Mouse (Mus musculus) hindbrain, postnatal 0 days (tissue): ENCODE results near the gene Cela3b. TPM values are rescaled to one million over a fixed set of nuclear protein-coding genes. Genes with fewer than 3 reads are reported as not detected.

Experiments used
- ATAC-seq: fragments of 200-750 bp; cut with Nextera tagmentation; 2 replicates; pipeline ENCODE4 v1.8.0; 2017; ENCODE audit warnings: mild to moderate bottlenecking, moderate TSS enrichment, moderate library complexity
- DNase-seq: peaks from one replicate; pipeline ENCODE4 v3.0.0-alpha.2; 2015; ENCODE audit warnings: low spot score
- H3K27ac ChIP-seq: fragments of 300-500 bp; sonication (generic); 2 replicates; pipeline ENCODE4 v1.5.1; 2014; ENCODE audit warnings: mild to moderate bottlenecking
- H3K27me3 ChIP-seq: fragments of 300-500 bp; sonication (generic); 2 replicates; pipeline ENCODE4 v1.6.1; 2014; ENCODE audit warnings: low read length, mixed read lengths; ENCODE audit not compliant: insufficient read depth
- H3K36me3 ChIP-seq: fragments of 300-500 bp; sonication (generic); 2 replicates; pipeline ENCODE4 v1.6.1; 2014; ENCODE audit warnings: low read length, mixed read lengths; ENCODE audit not compliant: insufficient read depth
- H3K4me1 ChIP-seq: fragments of 300-500 bp; sonication (generic); 2 replicates; pipeline ENCODE4 v1.6.1; 2014; ENCODE audit warnings: antibody characterized with exemption, low read length, mixed read lengths; ENCODE audit not compliant: insufficient read depth
- H3K4me2 ChIP-seq: fragments of 300-500 bp; sonication (generic); 2 replicates; pipeline ENCODE4 v1.6.1; 2014; ENCODE audit warnings: low read depth, mild to moderate bottlenecking, low read length, moderate library complexity, mixed read lengths
- H3K4me3 ChIP-seq: fragments of 300-500 bp; sonication (generic); 2 replicates; pipeline ENCODE4 v1.5.1; 2014; ENCODE audit warnings: low read length
- H3K9ac ChIP-seq: fragments of 300-500 bp; sonication (generic); replicated peaks from 2 replicates; pipeline ENCODE4 v1.6.1; 2014; ENCODE audit warnings: mild to moderate bottlenecking, low read length, moderate library complexity, mixed read lengths
- H3K9me3 ChIP-seq: fragments of 300-500 bp; sonication (generic); 2 replicates; pipeline ENCODE4 v1.6.1; 2016; ENCODE audit warnings: low read length, mixed read lengths
- CTCF ChIP-seq: IDR thresholded peaks from 2 replicates; pipeline ENCODE4 v1.5.1; 2016; ENCODE audit warnings: antibody characterized with exemption, control low read depth, low read depth
- WGBS: fragments of 180-500 bp; shearing (Covaris S2); extraction: QIAGEN DNeasy Blood & Tissue Kit; methylation state at CpG from one replicate; pipeline ENCODE4 v1.1.7; 2014; 5-methylcytosine and 5-hydroxymethylcytosine counted together
- polyA plus RNA-seq: library from polyadenylated mRNA; unstranded; fragments of >200 nt; fragmentation: Nextera tagmentation; extraction: Ambion mirVana; gene quantifications from 2 replicates; pipeline ENCODE4 v1.2.1, GENCODE M21; 2015
- total RNA-seq: library from RNA; depleted of rRNA; stranded (reverse); fragments of >200 nt; gene quantifications from 2 replicates; pipeline ENCODE4 v1.2.3, GENCODE M21; 2014

Cela3b gene
- total and polyA plus RNA-seq, 2 experiments from 2014 or later: not detected

- no peak overlapping the region for H3K4me3 ChIP-seq
- H3K27me3 ChIP-seq: no peaks in the 10 kb centered on the region
- H3K9ac ChIP-seq: no peak overlapping the region
- H3K9me3 ChIP-seq: no peaks in the 10 kb centered on the region
- no peak overlapping the region for H3K27ac ChIP-seq
- WGBS: 71% methylated on average over 9 of the region's 9 CpGs
- no peak for DNase-seq
- H3K4me2 ChIP-seq: no peak overlapping the region
- no peak for ATAC-seq
- H3K4me1 ChIP-seq: no peaks in the 10 kb centered on the region; the same call in 1 of the 2 replicates
- TF ChIP-seq CTCF: no peak
- no peaks in the 10 kb centered on the region for H3K36me3 ChIP-seq
Measured at GRCm38 (mm10) chr4:137393378-137394135, 36.8 kb downstream of the Cela3b start.

GRCm38 (mm10) chr4:137392874-137393273 is 37.5 kb downstream of the Cela3b start:
- WGBS: 86% methylated on average over 9 of the region's 9 CpGs
- no peak for TF ChIP-seq CTCF
- Histone ChIP-seq H3K9ac (no peak overlapping the region), H3K27me3 (no peaks in the 10 kb centered on the region), H3K4me3 (no peak overlapping the region), H3K9me3 (no peaks in the 10 kb centered on the region), H3K36me3 (no peaks in the 10 kb centered on the region), H3K4me2 (no peak overlapping the region), H3K27ac (no peak overlapping the region), H3K4me1 (no peaks in the 10 kb centered on the region; the same call in 1 of the 2 replicates)
- DNase-seq (no peak), ATAC-seq (no peak)

- WGBS: 88% methylated on average over 3 of the region's 3 CpGs
- no peak overlapping the region for H3K9ac ChIP-seq
- no peaks in the 10 kb centered on the region for H3K27me3 ChIP-seq
- no peak overlapping the region for H3K27ac ChIP-seq
- no peak overlapping the region for H3K4me3 ChIP-seq
- no peaks in the 10 kb centered on the region for H3K36me3 ChIP-seq
- peaks cover 4% of the 10 kb centered on the region; the same call in 1 of the 2 replicates for H3K4me1 ChIP-seq
- no peak overlapping the region for H3K4me2 ChIP-seq
- H3K9me3 ChIP-seq: no peaks in the 10 kb centered on the region
- peak; percentile 41 for TF ChIP-seq CTCF
- DNase-seq (no peak), ATAC-seq (no peak)
Measured at GRCm38 (mm10) chr4:137391287-137391686, 39.1 kb downstream of the Cela3b start.

GRCm38 (mm10) chr4:137390196-137390595 is 40.1 kb downstream of the Cela3b start:
- Histone ChIP-seq H3K27ac (no peak overlapping the region), H3K4me2 (no peak overlapping the region), H3K4me1 (peaks cover 4% of the 10 kb centered on the region; the same call in 1 of the 2 replicates), H3K9ac (no peak overlapping the region), H3K4me3 (no peak overlapping the region), H3K36me3 (no peaks in the 10 kb centered on the region), H3K9me3 (no peaks in the 10 kb centered on the region), H3K27me3 (no peaks in the 10 kb centered on the region)
- TF ChIP-seq CTCF: no peak
- DNase-seq: no peak
- 82% methylated on average over 4 of the region's 4 CpGs for WGBS
- ATAC-seq: no peak

GRCm38 (mm10) chr4:137388983-137389382 is 41.4 kb downstream of the Cela3b start:
- no peaks in the 10 kb centered on the region for H3K9me3 ChIP-seq
- H3K27me3 ChIP-seq: no peaks in the 10 kb centered on the region
- peak overlapping the region; percentile 60 for H3K4me3 ChIP-seq
- H3K4me2 ChIP-seq: peak overlapping the region; percentile 73
- no peak for TF ChIP-seq CTCF
- DNase-seq: peak; percentile 27
- no peak for ATAC-seq
- peaks cover 4% of the 10 kb centered on the region; the same call in 1 of the 2 replicates for H3K4me1 ChIP-seq
- 47% methylated on average over 6 of the region's 6 CpGs for WGBS
- no peaks in the 10 kb centered on the region for H3K36me3 ChIP-seq
- peak overlapping the region; percentile 66 for H3K9ac ChIP-seq
- peak overlapping the region; percentile 90; the same call in 1 of the 2 replicates for H3K27ac ChIP-seq

GRCm38 (mm10) chr4:137388059-137388794 is 42.1 kb downstream of the Cela3b start:
- no peaks in the 10 kb centered on the region for H3K36me3 ChIP-seq
- ATAC-seq (peak; percentile 96), DNase-seq (peak; percentile 96)
- H3K4me1 ChIP-seq: peaks cover 4% of the 10 kb centered on the region; the same call in 1 of the 2 replicates
- TF ChIP-seq CTCF: no peak
- H3K9ac ChIP-seq: peak overlapping the region; percentile 66
- H3K4me3 ChIP-seq: peak overlapping the region; percentile 60
- no peaks in the 10 kb centered on the region for H3K9me3 ChIP-seq
- peak overlapping the region; percentile 73 for H3K4me2 ChIP-seq
- no peaks in the 10 kb centered on the region for H3K27me3 ChIP-seq
- WGBS: under 1% methylated on average over 45 of the region's 46 CpGs
- H3K27ac ChIP-seq: peak overlapping the region; percentile 90
